Mouse (Mus musculus): ENCODE measurements around the gene Sh3rf3. TPM values are rescaled to one million over a fixed set of nuclear protein-coding genes. Genes with fewer than 3 reads are reported as not detected.

Gene Sh3rf3
- total RNA-seq, 1 experiment, result 1.6 TPM

- DNase-seq (ENCODE audit: low read depth, low spot score), result no peak
- no peaks in the 10 kb centered on the region for H3K36me3 ChIP-seq (ENCODE audit: control insufficient read depth, insufficient read depth, low read length, poor library complexity, severe bottlenecking)
- no peak overlapping the region for H3K4me3 ChIP-seq (ENCODE audit: insufficient read depth in 1 of 2, low read depth in 1 of 2, low read length in 2 of 2, poor library complexity in 1 of 2, severe bottlenecking in 1 of 2)
- no peak overlapping the region for H3K9ac ChIP-seq (ENCODE audit: insufficient read depth, low read depth, low read length, poor library complexity, severe bottlenecking)
- no peaks in the 10 kb centered on the region for H3K9me3 ChIP-seq (ENCODE audit: control insufficient read depth, insufficient read depth, low read depth, low read length)
- no peak overlapping the region for H3K27ac ChIP-seq (ENCODE audit: insufficient read depth, low read depth, low read length, poor library complexity, severe bottlenecking)
- in situ Hi-C loops (cut with MboI; ENCODE audit: low sequenced_read_pairs in 2 of 2, unreplicated experiment in 2 of 2), result no loop called here
- H3K4me1 ChIP-seq (ENCODE audit: control insufficient read depth in 2 of 2, insufficient read depth in 2 of 2, low read length in 2 of 2, poor library complexity in 1 of 2), result no peaks in the 10 kb centered on the region
- no peak for TF ChIP-seq ZC3H11A (IDR thresholded peaks at IDR 0.05; ENCODE audit: borderline replicate concordance, low read depth, low read length)
- TF ChIP-seq ZNF384 (IDR thresholded peaks at IDR 0.05; ENCODE audit: low read depth, low read length), result no peak
- no peak for TF ChIP-seq HCFC1 (IDR thresholded peaks at IDR 0.05; ENCODE audit: borderline replicate concordance, insufficient read depth, low read length)
- no peak for TF ChIP-seq MAFK (IDR thresholded peaks at IDR 0.05; ENCODE audit: insufficient read depth, low read depth, low read length)
- no peak for TF ChIP-seq CHD2 (IDR thresholded peaks at IDR 0.05; ENCODE audit: low read depth, low read length)
Observed at GRCm38 (mm10) chr10:59152544-59153081, 339.5 kb downstream of the Sh3rf3 start.

- DNase-seq (ENCODE audit: low read depth, low spot score), result no peak
- H3K9me3 ChIP-seq (ENCODE audit: control insufficient read depth, insufficient read depth, low read depth, low read length), result no peaks in the 10 kb centered on the region
- in situ Hi-C loops (cut with MboI; ENCODE audit: low sequenced_read_pairs in 2 of 2, unreplicated experiment in 2 of 2), result no loop called here
- no peak overlapping the region for H3K9ac ChIP-seq (ENCODE audit: insufficient read depth, low read depth, low read length, poor library complexity, severe bottlenecking)
- TF ChIP-seq ZNF384 (IDR thresholded peaks at IDR 0.05; ENCODE audit: low read depth, low read length) (no peak), ZC3H11A (IDR thresholded peaks at IDR 0.05; ENCODE audit: borderline replicate concordance, low read depth, low read length) (no peak), CHD2 (IDR thresholded peaks at IDR 0.05; ENCODE audit: low read depth, low read length) (no peak), HCFC1 (IDR thresholded peaks at IDR 0.05; ENCODE audit: borderline replicate concordance, insufficient read depth, low read length) (no peak), MAFK (IDR thresholded peaks at IDR 0.05; ENCODE audit: insufficient read depth, low read depth, low read length) (no peak)
- no peak overlapping the region for H3K4me3 ChIP-seq (ENCODE audit: insufficient read depth in 1 of 2, low read depth in 1 of 2, low read length in 2 of 2, poor library complexity in 1 of 2, severe bottlenecking in 1 of 2)
- no peaks in the 10 kb centered on the region for H3K36me3 ChIP-seq (ENCODE audit: control insufficient read depth, insufficient read depth, low read length, poor library complexity, severe bottlenecking)
- H3K27ac ChIP-seq (ENCODE audit: insufficient read depth, low read depth, low read length, poor library complexity, severe bottlenecking), result no peak overlapping the region
- no peaks in the 10 kb centered on the region for H3K4me1 ChIP-seq (ENCODE audit: control insufficient read depth in 2 of 2, insufficient read depth in 2 of 2, low read length in 2 of 2, poor library complexity in 1 of 2)
Observed at GRCm38 (mm10) chr10:59158627-59159026, 345.5 kb downstream of the Sh3rf3 start.

- TF ChIP-seq CHD2 (IDR thresholded peaks at IDR 0.05; ENCODE audit: low read depth, low read length) (no peak), ZNF384 (IDR thresholded peaks at IDR 0.05; ENCODE audit: low read depth, low read length) (no peak), HCFC1 (IDR thresholded peaks at IDR 0.05; ENCODE audit: borderline replicate concordance, insufficient read depth, low read length) (no peak), ZC3H11A (IDR thresholded peaks at IDR 0.05; ENCODE audit: borderline replicate concordance, low read depth, low read length) (no peak), MAFK (IDR thresholded peaks at IDR 0.05; ENCODE audit: insufficient read depth, low read depth, low read length) (no peak)
- no peak for DNase-seq (ENCODE audit: low read depth, low spot score)
- in situ Hi-C loops (cut with MboI; ENCODE audit: low sequenced_read_pairs in 2 of 2, unreplicated experiment in 2 of 2), result no loop called here
Observed at GRCm38 (mm10) chr10:59162185-59162897, 349.2 kb downstream of the Sh3rf3 start.

GRCm38 (mm10) chr10:59166104-59166944, 353.2 kb downstream of the Sh3rf3 start:
- peak overlapping the region in 1 of 2 experiments; percentile 31; a peak in 1 of 4 replicates for H3K4me3 ChIP-seq (ENCODE audit: insufficient read depth in 1 of 2, low read depth in 1 of 2, low read length in 2 of 2, poor library complexity in 1 of 2, severe bottlenecking in 1 of 2)
- no peaks in the 10 kb centered on the region for H3K9me3 ChIP-seq (ENCODE audit: control insufficient read depth, insufficient read depth, low read depth, low read length)
- H3K27ac ChIP-seq (ENCODE audit: insufficient read depth, low read depth, low read length, poor library complexity, severe bottlenecking), result no peak overlapping the region
- in situ Hi-C loops (cut with MboI; ENCODE audit: low sequenced_read_pairs in 2 of 2, unreplicated experiment in 2 of 2), result no loop called here
- no peaks in the 10 kb centered on the region; a peak in 1 of 4 replicates for H3K4me1 ChIP-seq (ENCODE audit: control insufficient read depth in 2 of 2, insufficient read depth in 2 of 2, low read length in 2 of 2, poor library complexity in 1 of 2)
- DNase-seq (ENCODE audit: low read depth, low spot score), result peak; percentile 31
- no peaks in the 10 kb centered on the region for H3K36me3 ChIP-seq (ENCODE audit: control insufficient read depth, insufficient read depth, low read length, poor library complexity, severe bottlenecking)
- no peak overlapping the region; the same call in 1 of the 2 replicates for H3K9ac ChIP-seq (ENCODE audit: insufficient read depth, low read depth, low read length, poor library complexity, severe bottlenecking)
- TF ChIP-seq HCFC1 (IDR thresholded peaks at IDR 0.05; ENCODE audit: borderline replicate concordance, insufficient read depth, low read length) (no peak), ZNF384 (IDR thresholded peaks at IDR 0.05; ENCODE audit: low read depth, low read length) (no peak), ZC3H11A (IDR thresholded peaks at IDR 0.05; ENCODE audit: borderline replicate concordance, low read depth, low read length) (no peak), MAFK (IDR thresholded peaks at IDR 0.05; ENCODE audit: insufficient read depth, low read depth, low read length) (no peak), CHD2 (IDR thresholded peaks at IDR 0.05; ENCODE audit: low read depth, low read length) (no peak)

More at GRCm38 (mm10) chr10:59162185-59162897, 349.2 kb downstream of the Sh3rf3 start:
- Histone ChIP-seq H3K27ac (ENCODE audit: insufficient read depth, low read depth, low read length, poor library complexity, severe bottlenecking) (no peak overlapping the region), H3K4me1 (ENCODE audit: control insufficient read depth in 2 of 2, insufficient read depth in 2 of 2, low read length in 2 of 2, poor library complexity in 1 of 2) (no peaks in the 10 kb centered on the region; a peak in 1 of 4 replicates), H3K4me3 (ENCODE audit: insufficient read depth in 1 of 2, low read depth in 1 of 2, low read length in 2 of 2, poor library complexity in 1 of 2, severe bottlenecking in 1 of 2) (no peak overlapping the region), H3K9me3 (ENCODE audit: control insufficient read depth, insufficient read depth, low read depth, low read length) (no peaks in the 10 kb centered on the region), H3K9ac (ENCODE audit: insufficient read depth, low read depth, low read length, poor library complexity, severe bottlenecking) (no peak overlapping the region), H3K36me3 (ENCODE audit: control insufficient read depth, insufficient read depth, low read length, poor library complexity, severe bottlenecking) (no peaks in the 10 kb centered on the region)
